Mouse (Mus musculus): ENCODE results near the gene Gldn.

- TF ChIP-seq CTCF (IDR thresholded peaks at IDR 0.05; ENCODE audit: control insufficient read depth, insufficient read depth, insufficient read length) (no peak), USF1 (IDR thresholded peaks at IDR 0.05; ENCODE audit: low read depth) (no peak), MAX (IDR thresholded peaks at IDR 0.05) (no peak), MYOD1 (IDR thresholded peaks at IDR 0.05; ENCODE audit: control insufficient read depth, insufficient read length, low read depth) (no peak), FOSL1 (IDR thresholded peaks at IDR 0.05; ENCODE audit: insufficient read depth, low read length, poor library complexity, severe bottlenecking) (no peak)
Observed at GRCm38 (mm10) chr9:54287804-54288203, 1.5 kb downstream of the Gldn start.
